Mouse (Mus musculus): Measurements from ENCODE around the gene Chd5.
A peak's percentile ranks its signal among the peaks of the same experiment; 100 is the strongest.

Chd5 gene

DNA sequence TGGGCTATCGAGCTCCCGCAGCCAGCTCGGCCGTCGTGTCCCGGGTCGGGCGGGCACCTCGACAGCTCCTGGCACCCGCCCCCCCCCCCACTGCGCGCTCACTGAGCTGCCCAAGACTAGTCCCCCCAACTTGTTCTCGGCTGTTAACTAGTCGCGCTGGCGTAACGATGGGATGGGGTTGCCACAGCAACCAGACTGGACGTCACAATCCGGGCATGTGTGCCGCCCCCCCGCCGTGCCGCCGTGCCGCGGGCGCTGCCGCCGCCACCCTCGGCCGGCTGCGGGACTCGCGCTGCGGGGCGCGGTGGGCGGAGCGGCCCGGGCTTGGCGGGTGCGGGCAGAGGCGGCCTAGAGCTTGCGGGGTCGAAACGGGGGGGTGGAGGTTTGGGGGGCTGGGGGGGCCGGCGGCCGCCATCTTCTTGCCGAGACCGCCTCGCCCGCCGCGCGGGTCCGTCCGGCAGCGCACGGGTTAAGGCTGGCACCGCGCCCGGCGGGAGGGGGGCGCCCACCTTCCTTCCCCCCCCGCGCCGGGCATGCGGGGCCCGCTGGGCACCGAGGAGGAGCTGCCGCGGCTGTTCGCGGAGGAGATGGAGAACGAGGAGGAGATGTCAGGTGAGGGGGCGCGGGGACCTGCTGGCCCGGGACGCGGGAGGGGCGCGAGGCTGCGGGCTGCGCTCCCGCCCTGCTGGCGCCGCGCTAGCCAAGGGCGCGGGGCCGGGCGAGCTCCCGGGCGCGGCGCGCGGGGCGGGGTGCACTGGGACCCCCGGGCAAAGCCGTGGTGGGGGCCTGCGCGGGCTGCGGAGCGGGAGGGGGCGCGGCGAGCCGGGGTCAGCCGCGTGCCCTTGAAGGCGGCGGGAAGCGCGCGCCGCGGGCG is at the start of gene Chd5:
Gene Chd5 (plus strand): TSS at position 233 of the 874 bp plus-strand sequence.
- no peak for DNase-seq (ENCODE audit: low spot score)

DNA sequence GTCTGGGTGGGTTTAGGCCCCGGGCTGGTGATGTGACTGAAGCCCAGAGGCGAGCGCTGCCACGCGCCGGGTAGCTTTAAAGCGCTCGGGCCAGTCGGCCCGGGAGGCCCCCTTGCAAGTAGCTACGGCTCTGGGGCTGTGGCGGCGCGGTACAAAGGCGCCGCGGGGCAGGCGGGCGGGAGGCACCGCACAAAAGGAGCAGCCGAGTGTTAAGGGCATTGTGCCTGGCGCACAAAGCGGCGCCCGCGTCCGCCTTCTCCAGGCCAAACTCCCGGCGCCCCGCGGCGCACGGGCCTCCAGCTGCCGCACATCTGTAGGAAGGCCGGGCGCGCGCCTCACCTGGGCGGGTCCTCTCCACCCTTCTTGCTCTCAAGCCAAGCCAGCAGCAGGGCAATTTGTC is 48.1 kb upstream of the Chd5 start:
- DNase-seq (ENCODE audit: low spot score), result no peak

DNA sequence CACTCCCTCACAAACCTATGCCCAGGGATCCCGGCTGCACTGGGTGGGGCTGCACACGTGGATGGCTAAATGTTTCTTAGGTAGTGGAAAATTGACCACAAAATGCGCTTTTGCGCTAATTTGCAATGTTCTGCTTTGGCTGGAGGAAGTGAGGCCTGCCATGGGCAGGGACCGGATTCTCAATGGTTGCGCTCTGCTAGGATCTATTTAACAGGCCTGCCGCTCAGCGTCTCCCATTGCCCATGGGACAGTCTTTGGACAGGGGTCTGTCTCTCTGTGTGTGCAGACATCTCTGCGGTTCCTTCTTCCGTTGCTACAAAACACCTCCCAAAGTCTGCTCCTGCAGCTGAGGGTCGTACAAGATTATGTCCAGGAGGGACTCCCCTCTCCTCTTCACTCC is 47.5 kb upstream of the Chd5 start:
- no peak for DNase-seq (ENCODE audit: low spot score)

DNA sequence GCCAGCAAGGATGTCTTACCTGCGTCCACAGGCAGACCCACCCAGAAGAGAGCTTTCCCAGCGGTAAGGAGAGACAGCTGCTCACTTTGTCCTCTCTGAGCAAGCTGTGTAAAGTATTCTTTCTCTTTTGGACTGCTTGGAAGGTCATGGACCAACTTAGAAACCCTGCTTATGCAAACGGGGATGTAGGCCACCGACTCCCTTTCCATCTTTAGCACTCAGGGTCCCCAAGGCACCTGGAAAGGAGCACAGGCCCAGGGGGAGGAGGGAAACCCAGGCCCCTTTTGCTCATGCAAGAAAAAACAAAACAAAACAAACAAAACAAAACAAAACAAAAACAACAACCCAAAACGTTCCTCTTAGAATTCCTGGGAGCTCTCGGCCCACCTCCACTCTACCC is 46.9 kb upstream of the Chd5 start, which contains the start of gene Hes3:
Gene Hes3 (minus strand): TSS at position 101 of the 400 bp plus-strand sequence.
- no peak for DNase-seq (ENCODE audit: low spot score)

DNA sequence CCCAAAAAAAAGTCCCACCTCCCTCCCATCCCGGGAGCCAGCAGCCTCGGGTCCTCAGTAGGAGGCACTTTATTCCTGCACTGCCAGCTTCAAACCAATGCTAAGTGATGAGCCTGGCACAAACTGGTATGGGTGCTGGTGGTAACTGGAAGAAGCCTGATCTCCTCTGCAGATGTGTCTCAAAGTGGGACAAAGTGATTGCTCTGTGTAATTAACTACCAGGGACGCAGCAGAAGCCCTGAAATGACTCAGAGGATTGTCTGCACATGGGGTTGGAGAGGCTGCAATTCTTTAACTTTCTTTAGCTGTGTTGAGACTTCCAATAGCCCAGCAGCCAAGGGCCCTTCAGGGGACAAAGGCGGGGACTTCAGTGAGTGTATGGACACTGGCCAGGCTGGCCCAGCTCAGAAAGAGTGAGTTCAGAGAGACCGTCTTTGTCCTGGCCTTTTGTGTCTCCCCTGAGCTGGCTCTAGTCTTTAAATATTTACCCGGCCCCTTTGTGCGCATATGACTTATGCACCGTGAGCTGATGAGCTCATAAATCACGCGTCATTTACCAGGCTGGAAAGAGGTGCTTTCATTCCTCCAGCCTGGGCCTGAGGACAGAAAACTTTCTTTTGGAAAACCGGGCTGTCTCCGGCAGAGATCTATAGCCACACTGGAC is 46.2 kb upstream of the Chd5 start:
- no peak for DNase-seq (ENCODE audit: low spot score)

DNA sequence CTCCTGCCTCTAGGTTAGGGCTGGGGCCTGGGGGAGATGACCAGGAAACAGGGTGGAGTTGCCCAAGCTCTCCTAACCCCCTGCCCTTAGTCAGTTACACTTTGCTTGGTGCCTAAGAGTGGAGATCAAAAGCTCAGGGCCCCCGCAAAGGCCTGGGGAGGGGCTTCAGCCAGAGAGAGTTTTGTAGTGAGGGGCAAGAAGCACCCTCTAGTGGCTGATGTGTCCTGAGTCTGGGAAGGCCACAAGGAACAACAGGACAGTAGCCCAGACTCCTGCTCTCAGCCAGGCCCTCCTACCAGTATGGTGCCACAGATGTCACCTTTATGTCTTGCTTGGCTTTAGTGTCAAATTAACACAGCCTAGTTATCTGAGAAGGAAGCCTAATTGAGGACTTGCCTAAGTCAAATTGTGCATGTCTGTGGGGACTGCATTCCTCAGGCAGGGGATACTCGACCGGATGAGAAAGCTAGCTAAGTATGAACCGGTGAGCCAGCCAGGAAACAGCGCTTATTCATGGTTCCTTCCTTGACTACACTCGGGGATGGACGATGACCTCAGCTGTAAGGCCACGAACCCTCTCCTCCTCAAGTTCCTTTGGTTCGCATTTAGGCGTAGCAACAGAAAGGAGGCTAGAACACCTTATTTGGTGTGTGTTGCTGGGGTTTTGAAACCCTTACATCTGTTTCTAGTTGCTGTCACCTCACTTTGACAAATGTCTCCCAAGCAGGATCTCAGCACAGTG is 44.1 kb upstream of the Chd5 start:
- DNase-seq (ENCODE audit: low spot score), result no peak

DNA sequence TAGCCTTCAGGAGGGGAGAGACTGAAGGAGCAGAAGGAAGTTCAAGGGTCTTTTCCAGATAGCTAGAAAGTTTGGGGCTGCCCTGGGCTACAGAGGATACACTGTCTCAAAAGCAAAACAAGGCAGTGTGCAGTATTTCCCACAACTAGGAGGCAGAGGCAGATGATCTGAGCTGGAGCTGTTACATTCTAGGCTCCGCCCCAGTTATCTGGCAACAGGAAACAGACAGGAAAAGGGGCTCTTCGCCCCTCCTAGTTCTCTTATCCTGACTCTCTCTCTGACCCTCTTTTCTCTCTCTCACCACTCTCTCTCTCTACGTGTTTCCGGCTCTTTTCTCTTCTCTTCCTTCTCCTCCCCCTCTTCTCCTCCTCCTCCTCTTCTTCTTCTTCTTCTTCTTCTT is 42.5 kb upstream of the Chd5 start:
- DNase-seq (ENCODE audit: low spot score), result no peak

DNA sequence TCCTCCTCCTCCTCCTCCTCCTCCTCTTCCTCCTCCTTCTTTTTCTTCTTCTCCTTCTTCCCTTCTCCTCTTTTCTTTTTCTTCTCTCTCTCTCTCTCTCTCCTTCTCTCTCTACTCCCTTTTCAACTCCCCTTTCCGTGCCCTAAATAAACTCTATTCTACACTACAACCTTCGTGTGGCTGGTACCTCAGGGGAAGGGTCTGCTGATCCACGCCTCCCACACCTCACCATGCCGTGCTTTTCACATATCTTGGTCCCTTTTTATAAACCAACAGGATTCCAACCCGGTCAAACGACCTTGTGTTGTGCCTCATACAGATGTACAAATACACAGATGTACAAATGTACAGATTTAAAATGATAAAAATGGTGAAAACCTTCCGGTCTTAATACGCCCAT is 42.1 kb upstream of the Chd5 start:
- no peak for DNase-seq (ENCODE audit: low spot score)

DNA sequence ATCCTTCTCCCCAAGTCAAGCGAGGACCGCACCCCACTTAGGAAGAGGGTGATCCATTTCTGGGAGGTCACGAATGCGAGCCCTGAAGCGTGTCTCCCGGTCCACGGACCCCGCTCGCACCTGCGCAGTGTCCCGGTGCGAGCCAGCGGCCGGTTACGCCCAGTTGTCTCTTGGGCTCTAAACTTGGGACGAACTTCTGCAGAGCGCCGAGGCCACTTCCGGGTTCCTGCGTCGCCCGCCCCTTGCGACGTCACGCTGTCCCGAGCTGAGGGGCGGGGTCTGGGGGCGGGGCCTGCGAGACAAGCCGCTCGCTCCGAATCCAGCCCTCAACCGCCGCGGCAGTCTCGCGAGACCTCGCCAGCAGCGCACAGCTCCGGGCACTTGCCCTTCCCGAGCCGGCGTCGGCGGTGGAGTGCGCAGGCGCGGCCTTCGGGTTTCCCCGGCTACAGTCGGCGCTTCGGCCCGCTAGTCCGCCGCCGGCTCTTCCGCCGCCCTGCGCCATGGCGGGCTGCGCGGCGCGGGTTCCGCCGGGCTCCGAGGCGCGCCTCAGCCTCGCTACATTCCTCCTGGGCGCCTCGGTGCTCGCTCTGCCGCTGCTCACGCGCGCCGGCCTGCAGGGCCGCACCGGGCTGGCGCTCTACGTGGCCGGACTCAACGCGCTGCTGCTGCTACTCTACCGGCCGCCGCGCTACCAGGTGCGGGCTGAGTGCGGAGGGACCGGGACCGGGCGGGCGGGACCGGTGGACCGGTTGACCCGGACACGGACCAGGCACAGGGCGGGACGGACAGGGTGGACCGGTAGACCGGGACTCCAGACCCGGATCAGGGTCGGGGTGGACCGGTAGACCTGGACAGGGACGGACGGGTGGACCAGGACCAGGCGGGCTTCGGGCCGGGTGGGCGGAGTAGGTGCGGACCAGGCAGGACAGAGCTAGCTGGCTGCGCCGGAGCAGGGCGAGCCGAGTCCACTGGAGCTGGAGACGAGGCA is 41.3 kb upstream of the Chd5 start, which contains the start of gene Icmt:
Gene Icmt (plus strand): TSS at position 354 of the 988 bp plus-strand sequence.
- peak; percentile 100 for DNase-seq (ENCODE audit: low spot score)

DNA sequence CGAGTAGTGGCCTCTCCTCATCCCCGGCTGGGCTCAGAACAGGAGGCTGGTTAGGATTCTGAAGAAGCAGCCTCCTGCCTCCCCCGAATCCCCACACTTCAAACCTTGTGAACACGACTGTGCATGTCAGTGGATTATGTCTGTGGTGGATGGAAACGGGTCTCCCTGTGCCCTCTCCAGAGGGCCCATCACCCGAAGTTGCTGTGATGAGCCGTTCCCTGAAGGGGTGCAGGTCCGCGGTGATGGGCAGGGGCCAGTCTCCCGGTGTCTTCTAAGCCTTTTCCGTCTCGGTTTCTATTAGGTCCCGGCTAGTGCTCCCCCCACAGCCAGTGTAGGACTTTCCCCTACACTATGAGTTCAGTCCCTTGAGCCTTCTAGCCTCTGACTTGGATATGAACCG is 39.6 kb upstream of the Chd5 start:
- DNase-seq (ENCODE audit: low spot score), result no peak

DNA sequence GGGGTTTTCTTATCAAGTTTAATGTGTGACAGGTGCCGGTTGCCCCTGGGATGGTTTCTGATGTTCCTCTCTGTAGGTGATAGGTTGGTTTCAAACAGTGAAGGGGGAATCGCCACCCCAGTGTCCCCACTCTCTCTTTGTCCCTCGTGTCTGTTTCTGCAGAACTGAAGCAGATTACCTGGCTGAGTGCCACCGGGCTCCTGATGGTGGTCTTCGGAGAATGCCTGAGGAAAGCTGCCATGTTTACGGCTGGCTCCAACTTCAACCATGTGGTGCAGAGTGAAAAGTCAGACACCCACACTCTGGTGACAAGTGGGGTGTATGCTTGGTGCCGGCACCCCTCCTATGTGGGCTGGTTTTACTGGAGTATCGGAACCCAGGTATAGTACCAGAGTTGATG is 38.1 kb upstream of the Chd5 start:
- DNase-seq (ENCODE audit: low spot score), result no peak

DNA sequence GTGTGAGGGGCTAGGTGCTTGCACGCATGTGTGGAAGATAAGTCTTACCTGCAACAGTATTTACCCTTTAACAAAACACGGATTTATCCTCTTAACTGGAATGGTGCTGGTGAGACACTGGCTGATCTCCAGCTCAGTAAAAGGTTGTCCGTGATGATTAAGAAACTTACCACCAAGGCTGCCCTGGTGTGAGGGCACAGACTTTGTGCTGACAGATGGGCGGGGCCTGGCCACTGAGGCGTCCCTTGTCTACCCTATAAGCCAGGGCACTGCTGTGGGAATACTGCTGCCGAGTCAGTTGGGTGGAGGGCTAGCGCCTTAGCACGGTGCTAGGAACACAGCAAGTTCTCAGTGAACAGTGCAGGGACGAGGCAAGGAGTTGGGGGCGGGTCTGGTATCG is 36.4 kb upstream of the Chd5 start:
- DNase-seq (ENCODE audit: low spot score), result no peak

DNA sequence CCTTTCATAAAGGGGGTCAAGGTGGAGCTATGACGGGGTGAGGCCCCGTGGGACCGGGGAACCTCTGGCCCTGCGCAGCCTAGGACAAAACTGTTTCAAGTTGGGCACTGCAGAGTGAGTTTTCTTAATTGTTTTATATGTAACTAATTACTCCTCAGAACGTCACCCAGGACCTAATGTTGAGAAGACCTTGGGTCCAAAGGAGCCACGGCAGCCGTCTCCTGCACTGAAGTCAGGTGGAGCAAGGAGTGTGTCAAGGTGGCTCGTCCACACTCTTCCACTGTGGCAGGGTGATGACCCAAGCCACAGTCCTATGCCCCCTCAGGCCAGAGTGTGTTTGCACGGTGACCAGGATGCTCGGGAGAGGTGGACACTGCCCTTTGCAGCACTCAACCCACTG is 35.3 kb upstream of the Chd5 start:
- no peak for DNase-seq (ENCODE audit: low spot score)

DNA sequence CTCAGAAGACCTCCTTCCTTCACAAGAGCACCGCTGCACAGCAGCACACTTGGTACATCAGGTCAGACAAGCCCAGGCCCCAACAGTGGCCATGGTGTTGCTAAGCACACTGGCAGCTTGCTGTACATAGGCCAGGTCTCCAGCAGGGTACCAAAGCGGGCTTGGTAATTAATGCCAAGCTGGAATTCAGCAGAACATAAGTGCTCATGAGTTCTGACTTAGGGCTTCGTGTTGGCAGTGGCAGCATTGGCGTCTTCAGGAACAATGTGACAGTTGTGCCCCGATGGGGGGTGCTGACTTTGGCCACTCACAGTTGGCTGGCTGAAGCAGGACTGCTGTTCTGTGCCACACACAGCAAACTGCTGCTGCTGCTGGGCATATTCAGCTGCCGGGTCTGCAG is 33.8 kb upstream of the Chd5 start:
- DNase-seq (ENCODE audit: low spot score), result no peak

DNA sequence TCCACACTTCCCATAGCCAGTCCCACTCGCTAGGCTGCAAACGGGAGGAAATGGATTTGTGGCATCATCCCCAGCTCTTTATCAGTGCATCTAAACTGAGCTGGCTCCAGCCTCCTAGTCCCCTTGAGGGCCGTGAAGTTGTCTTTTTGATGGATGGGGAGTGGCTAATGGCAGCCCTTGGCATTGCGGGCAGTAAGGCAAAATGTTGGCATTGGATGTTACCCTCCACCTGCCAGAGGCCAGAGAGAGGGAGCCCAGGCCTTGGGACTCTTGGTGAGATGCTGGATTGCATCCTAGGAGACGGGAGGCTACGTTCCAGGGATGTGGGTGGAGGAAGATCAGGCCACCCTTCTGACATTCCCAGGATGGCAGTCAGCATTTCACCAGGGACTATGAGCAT is 32.5 kb upstream of the Chd5 start:
- DNase-seq (ENCODE audit: low spot score), result no peak

DNA sequence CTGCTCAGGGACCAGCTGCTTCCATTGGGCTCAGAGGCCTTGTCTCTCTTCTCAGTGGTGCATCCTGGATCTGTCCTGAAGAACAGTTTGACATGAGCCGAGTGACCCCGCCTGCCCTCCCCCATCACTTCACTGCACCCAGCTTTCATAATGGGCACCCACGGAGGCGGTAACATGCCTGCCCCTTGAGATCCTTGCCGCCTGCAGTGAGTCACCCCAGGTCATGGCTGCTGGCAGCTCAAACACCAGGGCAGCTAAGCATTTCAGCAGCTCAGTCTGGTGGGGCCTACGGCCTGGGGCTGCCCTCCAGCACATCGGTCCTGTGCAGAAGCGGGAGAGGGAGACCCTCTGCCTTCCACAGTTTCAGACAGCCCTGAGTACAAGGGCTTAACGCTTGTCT is 30.9 kb upstream of the Chd5 start:
- no peak for DNase-seq (ENCODE audit: low spot score)

DNA sequence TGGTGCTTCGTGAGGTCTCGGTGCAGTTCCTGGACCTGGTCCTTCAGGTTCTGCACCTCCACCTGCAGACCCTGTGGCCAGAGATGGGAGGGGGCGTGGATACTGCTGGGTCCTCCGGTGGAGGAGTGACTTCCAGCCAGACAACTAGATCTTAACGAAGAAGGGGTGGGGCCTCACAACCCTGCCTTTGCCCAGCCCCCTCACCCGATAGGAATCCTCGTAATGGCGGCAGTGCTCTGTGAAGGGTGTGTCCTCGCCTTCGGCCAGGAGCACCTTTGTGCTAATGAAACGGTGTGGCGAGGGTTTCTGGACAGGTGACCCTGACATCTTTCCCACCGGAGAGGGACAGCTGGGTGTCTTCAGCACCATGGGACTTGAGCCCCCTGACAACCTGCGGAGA is 26.3 kb upstream of the Chd5 start:
- DNase-seq (ENCODE audit: low spot score), result no peak

DNA sequence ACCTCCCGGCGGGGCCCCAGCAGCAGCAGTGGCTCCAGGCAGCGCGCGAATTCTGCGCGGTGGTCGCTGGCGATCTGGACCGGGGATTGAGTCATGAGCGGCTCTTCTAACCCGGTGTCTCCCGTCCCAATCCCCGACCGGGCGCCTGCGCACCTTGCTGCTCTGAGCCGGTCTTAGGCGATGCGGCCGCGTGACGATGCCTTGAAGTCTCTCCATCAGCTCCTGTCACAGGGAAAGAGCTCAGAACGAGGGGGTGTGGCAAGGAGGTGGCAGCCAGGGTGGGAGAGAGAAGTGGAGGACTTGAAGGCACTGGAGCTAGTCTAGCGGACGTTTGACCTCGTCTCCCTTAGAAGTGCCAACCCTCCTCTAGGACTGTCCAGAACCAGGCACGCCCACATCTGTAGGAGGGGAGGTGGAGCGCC is 25.2 kb upstream of the Chd5 start:
- no peak for DNase-seq (ENCODE audit: low spot score)

DNA sequence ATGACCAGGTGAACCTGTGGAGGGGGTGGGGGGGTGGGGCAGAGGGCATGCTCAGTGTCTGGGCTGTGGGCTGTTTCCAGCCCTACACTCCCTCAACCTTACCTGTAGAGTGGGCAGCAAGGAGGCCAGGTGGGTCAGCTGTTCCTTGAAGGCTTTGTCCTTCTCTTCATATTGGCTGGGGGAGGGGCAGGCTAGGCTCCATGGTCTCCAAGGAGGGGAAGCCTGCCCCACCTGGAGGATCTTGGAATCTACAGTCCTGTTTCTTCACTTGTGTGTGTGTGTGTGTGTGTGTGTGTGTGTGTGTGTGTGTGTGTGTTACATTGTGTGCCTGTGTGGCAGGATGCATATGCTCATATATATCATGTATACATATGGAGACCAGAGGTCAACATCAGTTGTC is 24.5 kb upstream of the Chd5 start:
- DNase-seq (ENCODE audit: low spot score), result no peak

DNA sequence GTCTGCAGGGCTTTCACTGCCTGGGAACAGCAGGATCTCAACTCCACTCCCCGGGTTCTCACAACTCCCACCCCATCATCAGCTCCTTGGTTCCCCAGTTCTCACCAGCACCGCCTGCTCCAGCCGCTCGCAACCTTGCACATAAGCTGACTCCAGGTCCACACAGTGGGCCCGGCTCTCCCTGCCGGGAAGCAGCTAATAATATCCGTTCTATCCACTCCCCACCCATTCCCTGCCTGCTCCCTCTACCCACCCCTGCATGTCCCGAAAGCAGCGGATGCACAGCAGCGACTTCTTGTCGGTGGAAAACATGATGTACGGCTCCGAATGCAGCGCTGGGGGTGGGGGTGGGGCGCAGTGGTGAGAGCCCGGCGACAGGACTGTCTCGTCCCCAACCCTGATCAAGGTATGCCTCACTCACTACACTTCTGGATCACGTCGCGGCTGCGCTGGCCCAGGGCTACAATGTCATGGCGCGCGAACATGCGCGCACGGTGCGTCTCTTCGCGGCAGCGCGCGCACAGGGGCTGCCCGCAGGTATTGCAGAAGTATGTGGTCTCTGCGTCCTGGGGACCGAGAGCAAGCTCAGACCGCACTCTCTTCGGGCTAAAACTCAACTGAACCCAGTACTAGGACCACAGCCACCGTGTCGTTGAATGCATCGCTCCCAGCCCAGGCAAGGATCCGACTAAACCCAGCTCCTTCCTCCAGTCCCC is 22.8 kb upstream of the Chd5 start:
- DNase-seq (ENCODE audit: low spot score), result no peak

DNA sequence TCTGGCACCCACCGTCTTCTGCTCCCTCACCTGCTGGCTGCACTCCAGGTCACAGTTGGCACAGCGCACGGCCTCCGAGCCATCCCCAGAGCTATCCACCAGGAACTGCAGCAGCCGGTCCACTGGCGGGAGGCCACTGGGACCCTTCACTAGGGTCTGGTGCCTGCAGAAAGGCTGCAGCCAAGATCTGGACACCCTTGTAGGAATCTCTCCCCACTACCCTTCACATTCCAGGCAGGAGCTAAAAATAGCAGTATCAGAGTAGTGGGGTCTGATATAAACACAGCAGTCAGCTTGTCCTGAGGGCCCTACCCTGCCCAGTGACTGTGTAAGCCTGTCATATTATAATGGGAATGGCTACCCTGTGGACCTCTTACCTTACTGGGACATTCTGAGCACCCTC is 20.8 kb upstream of the Chd5 start:
- no peak for DNase-seq (ENCODE audit: low spot score)
